Mouse (Mus musculus): ENCODE measurements around the gene Sos1. TPM values are rescaled to one million over a fixed set of nuclear protein-coding genes. Genes with fewer than 3 reads are reported as not detected.
"Not testable (repeated sequence)": the region's sequence is repeated elsewhere in the genome, so short reads cannot be mapped to it uniquely, and the experiment has no call there.

The Sos1 gene
- total RNA-seq, 2 experiments from 2014 or later: 16.7 to 18.4 TPM

DNA sequence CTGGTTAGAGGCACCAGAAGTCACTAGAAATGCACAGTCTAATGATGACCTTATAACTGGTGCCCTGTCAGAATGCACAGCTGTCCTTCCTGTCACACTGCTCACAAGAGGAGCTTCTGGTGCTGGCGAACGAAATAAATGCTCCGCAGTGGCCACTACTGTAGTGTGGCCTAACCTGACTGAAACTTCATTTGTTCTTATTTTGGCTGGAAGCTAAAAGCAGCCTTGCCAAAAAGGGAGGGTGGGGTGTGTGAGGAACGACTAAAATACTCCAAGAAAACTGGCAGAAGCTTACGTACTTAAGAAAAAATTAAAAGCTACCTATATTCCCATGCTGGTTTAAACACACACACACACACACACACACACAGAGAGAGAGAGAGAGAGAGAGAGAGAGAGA is 53.4 kb downstream of the Sos1 start:
- DNase-seq (ENCODE audit: low spot score in 2 of 2): no peak

DNA sequence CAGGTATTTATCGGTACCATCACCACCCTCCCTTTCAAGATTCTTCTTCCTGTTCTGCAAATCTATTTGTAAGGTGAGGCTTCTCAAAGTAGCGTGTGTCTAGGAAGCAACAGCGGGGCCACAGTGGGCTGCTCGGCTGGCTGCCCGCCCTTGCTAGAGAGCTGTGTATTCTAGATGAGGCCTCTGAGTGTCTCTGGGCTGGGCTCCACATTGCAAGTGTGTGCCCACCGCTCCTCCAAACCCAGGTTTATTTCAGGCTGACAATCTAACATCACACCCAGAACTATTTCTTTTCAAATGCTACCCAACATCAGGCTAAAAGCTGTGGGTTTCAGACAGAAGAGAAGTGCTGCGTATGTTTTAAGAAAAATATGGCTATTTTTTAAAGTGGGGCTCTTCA is 54.1 kb downstream of the Sos1 start:
- no peak for DNase-seq (ENCODE audit: low spot score in 2 of 2)

DNA sequence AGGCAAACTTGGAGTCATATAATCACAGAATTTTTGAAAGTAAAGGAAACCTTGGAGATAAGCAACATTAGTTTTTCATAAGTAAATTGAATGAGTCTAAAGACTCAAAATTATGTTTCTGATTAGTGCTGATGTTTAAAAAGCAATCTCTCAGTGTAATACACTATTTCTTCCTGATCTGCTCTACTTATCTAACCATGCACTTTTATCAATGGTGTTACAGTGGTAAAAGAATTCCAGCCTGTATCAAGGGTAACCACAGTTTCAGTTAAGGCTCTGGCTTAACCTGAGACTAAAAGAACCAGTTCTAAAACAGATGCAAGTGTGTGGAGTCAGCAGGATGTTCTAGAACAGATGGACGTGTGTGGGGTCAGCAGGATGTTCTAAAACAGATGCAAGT is 59.3 kb downstream of the Sos1 start:
- no peak for DNase-seq (ENCODE audit: low spot score in 2 of 2)

- no peak for DNase-seq (ENCODE audit: low spot score in 2 of 2)
These were observed 61.6 kb downstream of the Sos1 start for GRCm38 (mm10) chr17:80418572-80419210.

- DNase-seq (ENCODE audit: low spot score in 2 of 2): no peak
These were observed 69.1 kb downstream of the Sos1 start for GRCm38 (mm10) chr17:80411182-80411581.

GRCm38 (mm10) chr17:80398243-80398642 is 82.0 kb downstream of the Sos1 start:
- DNase-seq (ENCODE audit: low spot score in 2 of 2): no peak

DNA sequence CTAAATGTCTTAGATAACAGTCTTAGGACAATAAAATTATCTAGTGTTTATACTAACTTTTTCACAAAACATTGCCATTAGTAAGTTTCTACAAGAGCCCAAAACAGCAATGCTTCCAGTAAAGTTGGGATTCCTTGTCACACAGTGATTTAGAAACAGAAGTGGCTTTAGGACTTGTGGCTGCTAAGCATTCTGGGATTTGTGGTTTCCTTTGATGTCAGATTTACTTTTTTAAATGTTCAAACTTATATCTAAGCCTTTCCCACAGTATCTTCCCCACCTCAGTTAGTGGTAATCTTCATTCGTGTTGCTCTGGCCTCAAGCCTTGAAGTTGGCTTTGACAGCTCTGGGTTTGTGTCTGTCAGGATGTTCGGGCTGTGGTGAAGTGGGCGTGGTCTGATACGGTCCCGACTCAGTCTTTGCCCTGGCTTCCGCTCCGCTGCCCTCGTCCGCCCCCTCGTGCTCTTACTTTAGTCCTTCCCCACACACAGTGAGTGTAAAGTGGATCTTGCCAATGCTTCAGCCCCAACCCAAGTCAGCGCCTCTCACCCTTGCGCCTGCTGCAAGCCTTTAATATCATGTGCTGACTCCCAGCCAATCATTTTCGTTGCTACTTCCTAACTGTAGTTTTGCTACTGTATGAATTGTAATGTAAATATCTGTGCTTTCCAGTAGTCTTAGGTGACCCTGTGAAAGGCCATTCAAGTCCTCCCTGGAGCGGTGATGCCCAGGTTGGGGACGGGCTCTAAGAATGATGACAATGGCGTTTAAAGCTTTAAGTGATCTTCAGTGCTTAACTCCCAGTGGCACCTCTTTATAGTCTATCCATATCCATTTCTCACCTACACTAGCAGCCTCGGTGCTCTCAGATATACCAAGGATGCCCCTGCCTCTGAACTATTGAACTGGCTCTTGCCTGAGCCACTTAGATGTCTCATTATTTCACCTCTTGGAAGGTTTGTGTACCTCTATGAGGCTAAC is 88.5 kb downstream of the Sos1 start:
- peak in 1 of 2 experiments; percentile 46 for DNase-seq (ENCODE audit: low spot score in 2 of 2)

DNA sequence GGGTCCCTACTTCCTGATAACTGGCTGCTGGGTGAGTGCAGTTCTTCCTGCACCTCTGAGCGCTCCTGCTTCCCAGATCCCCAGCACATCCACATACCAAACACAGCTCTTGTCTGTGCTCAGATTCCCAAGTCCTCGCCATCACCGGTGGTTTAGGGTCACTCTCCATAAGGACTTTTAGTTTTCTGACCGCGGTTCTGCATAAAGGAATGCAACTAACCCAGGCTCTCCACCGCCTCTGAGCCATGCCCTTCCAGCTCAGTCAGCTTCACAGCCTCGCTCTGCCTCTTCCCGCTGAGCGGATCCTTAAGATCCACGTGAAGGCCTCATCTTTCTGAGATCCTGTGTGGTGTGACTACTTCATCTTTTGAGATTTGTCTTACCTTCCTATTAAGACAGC is 90.2 kb downstream of the Sos1 start:
- no peak for DNase-seq (ENCODE audit: low spot score in 2 of 2)

GRCm38 (mm10) chr17:80385671-80386070 is 94.6 kb downstream of the Sos1 start:
- no peak for DNase-seq (ENCODE audit: low spot score in 2 of 2)

- DNase-seq (ENCODE audit: low spot score in 2 of 2): not testable (repeated sequence)
These were observed 101.9 kb downstream of the Sos1 start for GRCm38 (mm10) chr17:80378386-80378785.

- peak in 1 of 2 experiments; percentile 32 for DNase-seq (ENCODE audit: low spot score in 2 of 2)
These were observed 106.5 kb downstream of the Sos1 start for GRCm38 (mm10) chr17:80373726-80374096.

- DNase-seq (ENCODE audit: low spot score in 2 of 2): peak; percentile 70 to 89
These were observed 107.1 kb downstream of the Sos1 start, which contains the start of gene Gm10190 for GRCm38 (mm10) chr17:80372989-80373725. Gm10190 (minus strand) TSS chr17:80373541.

DNA sequence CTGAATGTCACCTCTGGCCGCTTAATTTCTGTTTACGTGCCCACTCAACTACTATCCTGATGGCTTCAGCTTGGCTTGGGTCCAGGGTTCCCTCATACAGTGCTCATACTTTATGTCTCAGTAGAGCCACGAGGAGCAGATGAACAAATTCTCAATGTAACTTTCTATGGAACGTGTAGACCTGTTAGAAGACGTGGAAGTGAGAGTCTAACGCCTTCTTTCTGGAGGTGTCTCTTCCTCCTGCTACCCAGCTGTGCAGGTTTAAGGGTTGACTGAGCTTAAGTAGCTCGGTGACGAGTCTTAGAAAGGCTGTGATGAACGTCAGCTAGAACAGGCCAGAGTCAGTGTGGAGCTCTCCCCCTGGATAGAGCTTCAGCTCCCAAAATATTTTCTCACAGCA is 111.6 kb downstream of the Sos1 start:
- no peak for DNase-seq (ENCODE audit: low spot score in 2 of 2)

DNA sequence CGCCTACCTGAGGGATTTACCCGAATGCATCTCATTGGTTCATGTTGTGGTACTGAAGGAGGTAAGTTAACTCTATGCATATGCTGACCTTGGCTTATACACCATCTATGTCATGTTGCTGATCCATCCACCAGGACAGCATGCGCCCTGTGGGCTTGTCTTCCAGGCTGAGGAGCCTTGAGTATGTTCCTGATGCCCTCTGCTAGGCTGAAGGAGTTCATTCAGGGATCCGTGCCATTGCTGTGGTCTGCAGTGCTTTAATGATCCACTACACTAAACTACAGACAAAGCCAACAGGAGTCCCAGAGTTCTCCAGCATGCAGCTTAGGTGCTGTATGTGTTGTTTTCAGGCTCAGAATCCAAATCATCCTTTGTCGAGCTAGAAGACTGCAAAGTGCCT is 113.0 kb downstream of the Sos1 start:
- DNase-seq (ENCODE audit: low spot score in 2 of 2): no peak

DNA sequence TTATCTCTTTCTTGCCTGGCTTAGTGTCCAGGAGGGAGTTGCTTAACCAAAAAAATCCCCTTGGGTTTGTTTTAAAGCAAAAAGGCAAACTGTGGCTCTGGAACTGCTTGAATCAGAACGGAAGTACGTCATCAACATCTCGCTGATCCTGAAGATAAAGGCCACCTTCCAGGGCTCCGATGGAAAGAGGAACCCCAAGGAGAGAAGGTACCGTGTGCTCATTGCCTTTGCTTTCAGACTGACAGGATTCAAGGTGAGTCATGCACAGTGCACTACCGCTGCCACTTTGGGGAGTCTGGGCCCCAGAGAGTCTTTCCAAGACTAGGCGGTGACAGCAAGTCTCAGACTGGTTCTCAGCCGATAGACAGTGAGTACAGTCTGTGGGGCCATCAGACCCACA is 120.0 kb downstream of the Sos1 start:
- DNase-seq (ENCODE audit: low spot score in 2 of 2): no peak

- no peak for DNase-seq (ENCODE audit: low spot score in 2 of 2)
These were observed 133.0 kb downstream of the Sos1 start for GRCm38 (mm10) chr17:80347234-80347633.

DNA sequence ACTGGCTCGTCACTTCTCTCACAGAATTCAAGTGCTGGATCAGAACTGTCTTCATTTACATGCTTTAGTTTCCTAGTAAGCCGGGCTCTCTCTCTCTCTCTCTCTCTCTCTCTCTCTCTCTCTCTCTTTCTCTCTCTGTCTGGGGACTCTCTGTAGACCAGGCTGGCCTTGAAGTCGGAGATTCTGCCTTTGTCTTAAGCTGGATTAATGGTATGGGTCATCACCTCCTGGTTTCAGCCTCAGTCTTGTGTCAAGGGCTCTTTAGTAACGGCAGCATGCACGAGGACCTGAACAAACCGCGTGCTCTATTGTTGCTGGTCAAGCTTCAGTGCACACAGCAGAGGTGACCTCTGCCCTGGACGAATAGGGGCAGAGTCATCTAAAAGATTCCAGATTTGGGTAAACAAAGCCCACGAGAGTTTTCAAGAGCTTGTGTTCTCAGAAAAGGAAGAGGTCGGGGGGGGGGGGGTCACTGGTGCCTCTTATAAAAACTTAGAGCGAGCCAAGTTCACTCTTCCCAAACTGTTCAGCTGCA is 133.6 kb downstream of the Sos1 start:
- no peak for DNase-seq (ENCODE audit: low spot score in 2 of 2)

- DNase-seq (ENCODE audit: low spot score in 2 of 2): no peak
These were observed 135.0 kb downstream of the Sos1 start for GRCm38 (mm10) chr17:80345277-80345676.

All from gastrocnemius, postnatal 4 days (tissue).